Mouse (Mus musculus): ENCODE measurements around the gene Ypel5.

The Ypel5 gene

DNA sequence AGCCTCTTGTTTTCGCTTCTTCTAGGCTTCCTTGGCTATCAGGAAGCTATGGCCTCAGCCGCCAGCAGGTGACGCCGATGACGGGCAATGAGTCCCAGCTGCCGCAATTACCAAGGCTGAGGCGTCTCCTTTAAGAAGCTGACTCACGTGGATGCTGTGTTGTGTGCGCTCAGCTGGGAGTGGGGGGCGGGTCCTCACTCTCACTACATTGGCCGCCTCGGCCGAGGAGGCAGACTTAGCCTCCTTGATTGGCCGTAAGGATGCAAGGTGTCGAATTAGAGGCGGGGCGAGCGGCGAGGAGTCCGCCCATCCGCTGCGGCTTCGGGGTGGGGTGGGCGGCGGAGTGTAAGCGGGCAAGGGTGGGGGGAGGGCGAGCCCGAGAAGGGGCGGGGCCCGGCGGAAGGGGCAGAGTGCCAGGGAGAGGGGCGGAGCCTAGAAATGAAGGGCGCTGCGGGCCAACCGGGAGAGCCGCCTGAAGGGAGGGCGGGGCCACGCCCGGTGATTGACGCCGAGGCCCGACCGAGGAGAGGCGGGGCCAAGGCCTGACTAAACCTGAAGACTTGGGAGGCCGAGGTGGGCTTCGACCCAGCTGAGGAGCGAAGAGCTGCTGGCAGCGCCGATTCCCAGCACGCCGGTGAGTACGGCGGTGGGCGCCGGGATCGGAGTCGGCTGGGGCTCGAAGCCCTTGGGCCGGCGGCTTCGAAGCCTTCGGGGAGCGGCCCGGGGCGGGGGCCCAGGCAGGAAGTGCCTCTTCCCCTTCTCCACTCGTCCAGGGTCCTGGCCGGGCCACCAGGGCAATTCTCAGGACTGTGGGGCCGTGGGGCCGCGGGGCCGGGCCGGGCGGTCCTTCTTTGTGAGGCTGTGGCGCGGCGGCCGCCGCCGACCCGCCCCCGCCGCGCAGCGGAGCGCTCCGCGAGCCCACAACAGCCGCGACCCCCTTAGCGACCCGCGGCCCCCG, at the start of gene Ypel5:
Gene Ypel5 (plus strand): TSS at position 296 of the 958 bp plus-strand sequence.
- peak; percentile 97 for DNase-seq (ENCODE audit: low spot score)

DNA sequence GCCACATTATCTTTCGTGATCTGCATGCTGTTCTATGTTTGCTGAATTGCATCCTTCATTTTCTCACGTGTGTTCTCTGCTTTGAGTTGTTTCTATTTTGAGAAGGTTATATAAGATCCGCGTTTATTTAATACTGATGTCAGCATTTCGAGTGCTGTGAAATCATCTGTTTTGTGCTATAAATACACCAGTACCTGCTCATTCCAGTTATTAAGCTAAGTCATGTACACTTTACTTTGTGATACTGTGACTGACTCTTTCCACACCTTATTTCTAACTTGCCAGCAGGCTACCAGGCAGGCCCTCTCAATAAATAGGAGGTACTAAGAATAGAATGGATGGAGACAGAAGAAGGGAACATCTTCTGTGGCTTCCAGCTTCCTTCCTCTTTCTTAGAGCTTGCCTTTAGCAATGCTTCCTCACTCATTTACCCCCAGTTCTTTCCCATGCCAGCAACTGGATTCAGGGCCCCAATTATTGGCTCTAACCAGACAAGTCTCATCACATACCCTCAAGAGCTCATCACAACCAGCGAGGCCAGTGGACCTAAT, 48.3 kb upstream of the Ypel5 start:
- no peak for DNase-seq (ENCODE audit: low spot score)

DNA sequence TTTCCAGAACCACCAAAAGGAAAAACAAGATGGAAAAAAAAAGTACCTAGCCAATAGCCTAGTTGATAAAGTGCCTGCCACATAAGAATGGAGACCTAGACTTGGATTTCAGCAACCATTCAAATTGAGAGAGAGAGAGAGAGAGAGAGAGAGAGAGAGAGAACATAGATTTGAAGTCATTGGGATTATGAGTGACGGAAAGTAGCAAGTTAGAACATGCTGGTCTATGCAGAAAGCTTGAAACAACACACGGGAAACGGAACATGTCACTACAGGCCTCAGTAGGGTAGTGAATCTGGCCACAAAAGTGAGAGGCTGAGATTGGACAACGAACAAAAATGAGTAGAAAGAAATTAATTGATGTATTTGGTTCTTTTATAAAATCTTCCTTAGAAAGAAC, 43.0 kb upstream of the Ypel5 start:
- DNase-seq (ENCODE audit: low spot score) = no peak

DNA sequence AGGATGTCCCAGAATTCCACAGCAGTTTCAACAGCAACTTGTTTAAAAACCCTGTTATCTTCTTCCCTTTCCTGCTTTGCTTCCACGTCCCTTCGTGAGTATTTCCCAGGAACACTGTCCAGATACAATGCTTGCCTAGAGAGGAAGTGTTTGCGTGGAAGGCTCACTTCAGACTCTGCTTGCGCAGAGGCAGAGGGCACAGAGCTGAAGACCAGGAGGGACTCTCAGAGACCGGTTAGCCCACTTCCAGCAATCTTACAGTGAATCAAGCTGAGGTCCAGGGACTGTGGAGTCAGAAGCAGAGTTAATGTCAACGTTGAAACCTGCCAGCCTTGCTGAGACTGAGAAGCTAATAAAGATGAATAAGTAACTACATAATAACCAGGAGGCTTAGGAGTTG, 41.6 kb upstream of the Ypel5 start:
- no peak for DNase-seq (ENCODE audit: low spot score)

DNA sequence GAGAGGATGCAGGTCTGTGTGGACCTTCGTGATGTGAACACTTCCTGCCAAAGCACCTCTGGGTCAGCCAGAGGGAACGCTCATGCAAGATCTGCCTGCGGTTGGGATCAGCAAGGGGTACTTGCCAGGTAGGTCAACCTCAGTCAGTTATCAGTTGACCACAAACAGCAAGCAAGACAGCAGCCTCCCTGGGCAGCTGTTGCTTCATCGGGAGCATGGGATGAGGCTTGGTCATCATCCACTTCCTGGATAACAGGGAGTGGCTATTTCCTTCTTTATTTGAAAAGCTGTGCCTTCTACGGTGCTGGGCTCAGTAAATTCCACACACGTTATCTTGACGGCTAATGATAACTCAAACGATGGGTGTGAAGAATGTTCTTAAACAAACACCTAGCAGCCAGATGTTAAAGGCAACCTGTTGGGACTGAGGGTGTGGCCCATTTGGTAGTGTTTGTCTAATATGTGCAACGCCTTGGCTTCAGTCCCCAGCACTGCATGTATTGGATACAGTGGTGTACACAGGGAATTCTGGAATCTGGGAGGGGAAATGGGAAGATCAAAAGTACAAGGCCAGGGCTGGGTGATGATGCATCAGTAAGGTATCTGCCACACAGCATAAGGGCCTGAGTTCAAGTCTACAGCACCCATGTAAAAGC, 40.7 kb upstream of the Ypel5 start:
- no peak for DNase-seq (ENCODE audit: low spot score)

DNA sequence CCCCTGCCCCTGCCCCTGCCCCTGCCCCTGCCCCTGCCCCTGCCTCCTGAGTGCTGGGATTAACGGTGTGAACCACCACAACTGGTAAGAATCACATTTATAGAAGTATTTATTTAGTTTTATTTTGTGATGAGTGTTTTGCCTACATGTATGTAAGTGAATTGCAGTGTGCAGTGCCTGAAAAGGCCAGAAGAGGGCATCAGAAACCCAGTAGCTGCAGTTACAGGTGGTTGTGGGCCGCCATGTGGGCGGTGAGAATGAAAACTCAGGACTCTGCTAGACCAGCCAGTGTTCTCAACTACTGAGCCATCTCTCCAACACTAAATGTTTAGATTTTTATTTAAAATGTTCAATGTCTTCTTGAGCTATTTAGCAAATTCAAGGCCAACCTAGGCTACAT, 39.7 kb upstream of the Ypel5 start:
- no peak for DNase-seq (ENCODE audit: low spot score)

DNA sequence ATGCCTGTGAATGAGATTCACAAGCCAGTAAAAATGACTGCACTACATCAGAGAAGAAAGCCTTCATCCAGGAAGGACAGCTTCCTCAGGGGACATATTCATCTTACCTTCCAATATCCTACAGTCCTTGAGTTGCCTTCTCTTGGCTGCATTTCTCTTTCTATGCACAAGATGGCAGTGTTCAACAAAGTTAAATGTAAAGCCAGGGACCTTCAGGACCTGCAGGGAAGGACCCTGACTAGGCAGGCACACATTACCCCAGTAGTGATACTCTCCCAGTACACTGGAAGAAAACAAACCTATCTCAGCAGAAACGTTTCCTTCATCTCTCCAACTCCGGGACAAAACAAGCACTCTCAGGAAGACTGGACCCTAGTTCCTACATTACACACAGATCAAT, 38.4 kb upstream of the Ypel5 start:
- no peak for DNase-seq (ENCODE audit: low spot score)

DNA sequence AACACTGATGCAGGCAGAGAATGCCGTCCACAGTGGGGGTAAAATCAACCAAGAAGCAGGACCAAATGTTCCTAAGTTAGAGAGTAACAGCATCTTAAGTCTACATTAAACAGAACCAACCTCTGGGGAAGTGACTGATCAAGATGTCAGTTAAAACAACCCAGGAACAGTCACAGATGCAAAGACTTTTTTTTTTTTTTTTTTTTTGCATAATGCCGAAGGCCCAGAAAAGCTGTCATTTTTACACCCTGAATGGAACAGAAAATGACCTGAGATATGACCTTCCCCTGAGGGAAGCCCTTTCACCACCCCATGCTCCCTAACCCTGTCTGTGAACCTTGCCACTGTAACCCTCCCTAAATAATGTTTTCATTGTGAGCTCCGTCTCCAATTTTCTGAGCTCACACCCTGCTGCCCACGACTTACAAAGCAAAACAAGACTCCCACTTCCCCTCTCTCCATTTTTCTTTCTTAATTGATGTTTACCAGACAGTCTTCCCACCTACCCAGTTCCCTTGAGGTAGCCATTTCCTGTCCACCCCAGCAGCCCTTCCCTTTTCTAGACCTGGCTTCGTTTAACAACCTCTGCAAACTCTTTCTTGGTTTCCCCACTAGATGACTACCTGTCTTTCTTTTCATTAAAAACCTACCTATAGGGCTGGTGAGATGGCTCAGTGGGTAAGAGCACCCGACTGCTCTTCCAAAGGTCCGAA, 26.2 kb upstream of the Ypel5 start:
- DNase-seq (ENCODE audit: low spot score) = no peak

DNA sequence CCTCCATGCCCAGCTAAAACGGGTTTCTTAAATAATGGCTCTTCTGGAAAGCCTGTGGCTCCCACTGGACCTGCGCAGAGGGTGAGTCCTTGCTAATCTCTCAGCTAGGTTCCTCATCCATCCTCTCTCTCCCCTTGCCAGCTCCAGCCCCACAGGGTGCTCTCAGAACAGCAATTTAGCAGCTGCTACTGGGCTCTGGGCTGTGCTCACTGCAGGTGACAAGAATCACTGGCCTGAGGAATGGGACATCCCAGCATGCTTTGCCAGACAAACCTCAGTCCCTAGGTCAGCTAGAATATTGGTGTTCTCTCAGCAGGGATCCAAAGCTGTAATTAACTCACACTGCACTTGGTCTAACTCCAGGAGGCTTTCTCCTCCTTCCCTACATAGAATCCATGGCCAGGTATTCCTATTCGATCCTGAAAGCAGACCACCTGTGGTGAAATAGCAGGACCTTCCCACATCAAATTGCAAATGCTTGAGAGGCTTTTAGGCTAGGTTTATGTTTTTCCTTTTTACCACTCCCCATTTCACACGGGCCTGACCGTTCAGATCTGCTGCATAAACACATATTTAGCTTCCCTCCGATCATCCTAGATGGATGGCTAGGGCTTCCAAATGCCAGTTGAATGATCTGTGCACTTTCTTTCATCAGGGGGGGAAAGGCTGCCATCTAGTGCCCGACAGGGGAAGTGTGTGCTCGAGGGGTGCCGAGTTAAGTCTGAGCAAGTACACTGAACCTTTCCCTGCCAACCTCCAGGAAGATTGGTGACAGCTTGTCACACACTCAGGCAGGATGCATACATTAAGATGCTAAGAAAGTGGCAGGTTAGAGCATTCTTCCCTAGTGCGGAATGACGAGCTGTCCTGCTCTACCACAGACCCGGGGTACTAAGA, 22.6 kb upstream of the Ypel5 start:
- DNase-seq (ENCODE audit: low spot score) = peak; percentile 55

DNA sequence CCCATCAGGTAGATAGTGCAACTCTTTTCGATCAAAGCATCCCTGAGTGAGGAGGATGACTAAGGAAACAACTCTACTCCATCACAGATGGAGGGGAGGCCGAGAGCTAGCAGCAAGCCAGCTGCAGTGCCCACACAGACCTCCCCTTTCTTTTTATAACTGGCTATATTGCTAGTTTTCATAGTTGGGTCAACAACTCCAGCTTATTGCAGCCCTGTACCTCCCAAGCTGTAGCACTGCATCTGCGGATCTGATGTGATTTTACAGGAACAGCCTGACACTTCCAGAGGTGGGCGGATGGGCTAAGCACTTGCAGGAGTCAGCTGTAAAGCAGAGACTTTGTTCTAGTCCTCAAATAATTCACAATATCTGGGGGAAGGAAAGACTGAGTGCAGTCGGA, 18.7 kb upstream of the Ypel5 start:
- DNase-seq (ENCODE audit: low spot score) = no peak

DNA sequence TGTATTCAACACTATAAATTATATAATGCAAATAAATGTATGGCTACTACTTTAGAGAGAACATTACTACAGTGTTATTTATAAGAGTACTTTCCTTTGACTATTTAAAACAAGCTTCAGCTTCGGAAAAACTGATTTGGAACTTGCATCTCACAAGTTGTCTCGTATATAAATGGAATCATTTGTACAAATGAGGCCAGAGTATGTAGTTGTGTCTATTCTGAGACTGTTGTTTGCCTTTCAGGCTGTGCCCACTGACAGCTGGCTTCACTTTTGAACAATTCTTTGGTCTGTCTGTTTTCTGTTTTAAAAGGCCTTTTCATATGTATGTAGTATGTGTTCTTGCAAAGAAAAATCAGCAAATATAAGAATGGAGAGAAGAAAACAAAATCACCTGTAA, 16.5 kb upstream of the Ypel5 start:
- DNase-seq (ENCODE audit: low spot score) = no peak

DNA sequence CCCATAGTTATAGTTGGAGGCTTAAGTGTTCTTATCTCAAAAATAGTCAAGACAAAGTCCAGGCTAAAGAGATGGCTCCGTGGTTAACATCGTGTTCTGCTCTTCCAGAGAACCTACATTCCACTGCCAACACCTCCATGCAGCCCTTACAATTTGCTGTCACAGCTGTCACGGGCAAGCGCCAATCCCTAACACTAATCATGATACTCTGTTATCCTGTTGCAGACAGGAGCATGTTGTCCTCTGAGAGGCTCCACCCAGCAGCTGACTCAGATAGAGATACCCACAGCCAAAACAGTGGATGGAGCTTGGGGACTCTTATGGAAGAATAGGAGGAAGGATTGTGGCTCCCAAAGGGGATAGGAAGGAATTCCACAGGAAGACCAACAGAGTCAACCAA, 15.8 kb upstream of the Ypel5 start:
- no peak for DNase-seq (ENCODE audit: low spot score)

DNA sequence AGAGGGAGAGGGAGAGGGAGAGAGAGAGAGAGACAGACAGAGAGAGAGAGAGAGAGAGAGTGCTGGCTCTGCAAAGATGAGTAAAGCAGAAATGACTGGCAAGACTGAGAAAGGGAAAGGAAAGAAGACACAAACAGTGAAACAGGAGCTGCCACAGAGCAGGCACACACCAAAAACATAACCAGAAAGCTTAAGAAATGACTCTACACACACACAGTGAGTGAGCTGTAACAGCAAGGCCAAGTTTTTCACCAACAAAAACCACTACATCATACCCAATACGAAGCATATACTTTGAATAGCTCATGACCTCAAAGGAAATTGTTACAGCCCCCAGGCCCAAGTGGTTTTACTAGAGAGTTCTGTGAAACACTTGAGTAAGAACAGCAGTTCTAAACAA, 14.3 kb upstream of the Ypel5 start:
- no peak for DNase-seq (ENCODE audit: low spot score)

DNA sequence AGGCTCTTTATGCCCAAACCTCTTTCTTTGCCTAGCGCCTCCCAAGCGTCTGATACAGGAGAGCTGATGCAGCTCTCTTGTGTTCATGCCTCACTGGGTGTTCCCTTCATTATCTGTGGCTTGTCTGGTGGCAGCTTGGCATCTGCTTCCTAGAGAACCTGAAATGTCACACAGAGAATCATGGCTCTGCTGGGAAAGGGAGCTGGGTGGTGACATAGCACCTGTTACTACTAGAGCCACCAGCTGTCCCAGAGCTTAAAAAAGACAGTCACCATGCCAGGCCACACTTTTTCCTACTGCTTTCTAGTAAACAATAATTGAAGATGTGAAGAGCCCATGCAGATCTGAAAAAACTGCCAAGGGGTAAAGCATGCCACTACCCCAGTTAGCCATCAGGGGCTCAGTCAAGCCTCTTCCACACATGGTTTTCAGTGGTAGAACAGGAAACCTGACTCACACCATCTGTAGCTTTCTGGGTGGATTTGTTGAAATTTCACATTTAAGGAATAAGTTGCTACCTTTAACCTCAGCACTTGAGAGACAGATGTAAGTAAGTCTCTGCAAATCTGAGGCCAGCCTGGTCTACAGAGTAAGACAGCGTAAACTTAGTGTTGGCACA, 9.2 kb upstream of the Ypel5 start:
- DNase-seq (ENCODE audit: low spot score) = no peak

DNA sequence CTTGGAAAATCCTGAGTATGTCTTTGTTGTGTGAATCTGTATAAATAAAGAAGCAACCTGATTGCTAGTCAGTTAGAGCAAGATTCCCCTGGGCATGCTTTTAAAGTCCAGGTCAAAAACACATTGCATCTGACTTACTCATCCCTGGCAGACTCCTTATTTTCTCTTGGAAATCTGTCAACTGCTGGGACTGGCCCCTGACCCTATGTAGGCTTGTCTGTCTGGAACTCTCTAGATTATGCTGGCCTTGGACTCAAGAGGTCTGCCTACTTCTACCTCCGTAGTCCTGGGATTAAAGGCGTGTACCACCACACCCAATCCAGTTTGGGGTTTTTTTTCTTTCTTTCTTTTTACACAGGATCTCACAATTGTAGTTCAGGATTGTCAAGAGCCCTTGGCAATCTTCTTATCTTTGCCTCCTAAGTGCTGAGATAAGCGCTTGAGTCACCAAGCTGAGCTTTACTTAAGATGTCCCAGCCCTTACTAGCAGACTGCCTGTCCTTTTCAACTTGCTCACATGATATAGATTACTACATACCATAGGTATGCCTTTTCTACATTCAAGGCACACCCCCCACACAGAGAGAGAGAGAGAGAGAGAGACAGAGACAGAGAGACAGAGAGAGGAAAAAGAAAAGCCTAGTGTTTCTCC, 8.1 kb upstream of the Ypel5 start:
- no peak for DNase-seq (ENCODE audit: low spot score)

DNA sequence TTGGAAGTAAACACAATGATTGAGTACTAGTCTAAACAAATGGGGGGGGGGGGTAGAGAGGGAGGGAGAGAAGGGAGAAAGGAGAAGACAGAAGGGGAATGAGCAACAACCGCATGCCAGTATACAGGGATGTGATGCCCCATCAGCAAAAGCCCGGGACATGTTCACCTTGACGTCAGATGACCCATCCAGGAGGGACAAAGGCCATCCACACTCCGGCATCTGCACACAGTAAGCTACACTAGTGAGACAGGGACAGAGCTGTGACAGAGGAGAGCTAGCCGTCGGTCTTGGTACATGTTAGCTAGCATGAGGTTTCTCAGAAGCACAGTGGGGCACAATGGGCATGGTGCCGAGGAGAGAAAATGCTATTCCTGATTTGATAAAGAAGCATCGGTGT, 7.6 kb upstream of the Ypel5 start:
- DNase-seq (ENCODE audit: low spot score) = no peak

DNA sequence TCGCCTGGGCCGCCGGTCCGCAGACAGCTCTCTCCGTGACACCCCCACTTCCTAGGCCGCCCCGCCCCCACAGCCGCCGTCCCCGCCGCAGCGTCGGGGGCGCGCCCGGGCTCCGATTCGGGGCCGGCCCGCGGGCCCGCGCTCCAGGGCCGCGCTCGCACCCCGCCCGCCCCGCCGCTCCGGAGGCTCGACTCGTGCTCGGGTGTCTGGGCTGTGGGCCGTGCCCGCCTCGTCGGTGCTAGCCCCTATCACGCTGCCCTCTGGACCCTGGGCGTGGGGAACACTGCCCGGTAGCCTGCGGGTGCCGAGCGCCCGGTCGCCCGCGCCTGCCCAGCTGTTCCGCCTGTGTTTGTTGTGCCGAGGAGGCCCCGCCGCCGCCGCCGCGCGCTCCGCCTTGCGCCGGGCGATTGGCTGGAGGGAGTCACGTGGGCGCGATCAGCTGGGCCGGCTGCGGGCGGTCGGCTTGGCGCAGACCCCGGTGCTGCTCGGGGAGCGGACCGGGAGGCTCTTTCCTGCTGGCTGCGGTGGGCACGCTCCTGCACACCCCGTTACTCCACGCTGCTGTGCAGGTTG, 973 bp downstream of the Ypel5 start:
- peak; percentile 90 for DNase-seq (ENCODE audit: low spot score)

DNA sequence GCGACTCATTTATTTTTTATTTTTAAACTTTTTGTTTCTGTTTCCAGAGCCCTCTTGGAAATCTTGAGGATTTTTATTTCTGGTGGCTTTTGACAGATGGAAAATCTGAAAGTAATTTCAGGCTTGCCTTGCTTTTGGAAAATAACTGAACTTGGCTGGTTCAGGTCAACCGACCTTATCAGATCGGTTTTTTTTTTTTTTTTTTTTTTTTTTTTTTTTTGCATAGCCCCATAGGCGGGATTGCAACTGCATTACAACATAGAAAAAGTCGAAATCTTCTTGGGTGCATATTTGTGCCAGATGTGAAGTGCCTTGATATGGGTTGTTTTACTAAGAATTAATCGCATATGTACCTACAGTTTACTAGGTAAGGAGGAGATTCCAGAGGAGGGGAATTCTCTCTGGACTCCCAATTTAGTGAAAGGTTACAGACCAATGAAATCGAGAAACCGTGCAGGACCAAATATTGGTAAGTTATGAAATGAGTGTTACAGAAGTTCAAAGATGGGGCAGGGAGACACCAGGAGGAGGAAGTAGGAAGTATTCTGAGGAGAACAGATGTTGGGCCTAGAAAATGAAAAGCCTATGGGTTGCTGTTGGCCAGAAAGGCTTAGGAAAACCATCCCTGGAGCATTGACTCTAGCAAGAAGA, 1.7 kb downstream of the Ypel5 start:
- DNase-seq (ENCODE audit: low spot score) = no peak

DNA sequence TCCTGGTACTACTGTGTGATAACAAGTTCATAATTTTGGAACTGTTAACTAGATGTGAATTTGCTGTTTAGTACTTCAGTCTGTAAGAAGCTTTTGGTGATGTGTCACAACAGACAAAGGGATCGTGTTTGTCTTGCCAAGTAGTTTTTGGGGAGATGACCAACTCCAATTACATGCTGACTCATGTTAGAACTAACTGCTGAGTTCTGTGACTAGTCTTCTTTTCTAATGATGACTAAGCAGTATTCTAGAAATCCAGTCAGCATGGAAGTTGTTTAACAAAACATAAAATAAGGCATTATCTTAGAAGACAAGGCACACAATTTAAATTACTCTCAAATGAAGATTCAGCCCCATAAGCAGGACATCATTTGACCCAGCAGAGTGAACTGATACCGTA, 2.7 kb downstream of the Ypel5 start:
- no peak for DNase-seq (ENCODE audit: low spot score)

DNA sequence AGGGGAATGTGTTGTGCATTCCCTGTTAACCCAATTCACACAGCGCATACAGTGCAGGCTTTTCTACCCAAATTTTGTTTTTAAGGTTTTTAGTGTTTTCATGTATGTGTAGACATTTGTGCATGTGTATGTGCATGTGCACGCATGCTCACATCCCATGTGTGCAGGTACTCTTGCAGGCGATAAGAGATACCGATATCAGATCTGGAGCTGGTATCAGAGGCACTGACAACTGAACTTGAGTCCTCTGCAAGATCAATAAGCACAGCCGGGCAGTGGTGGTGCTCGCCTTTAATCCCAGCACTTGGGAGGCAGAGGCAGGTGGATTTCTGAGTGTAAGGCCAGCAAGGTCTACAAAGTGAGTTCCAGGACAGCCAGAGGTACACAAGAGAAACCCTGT, 8.1 kb downstream of the Ypel5 start:
- no peak for DNase-seq (ENCODE audit: low spot score)
